Mouse (Mus musculus) bone marrow, adult 2 months (tissue): ENCODE data around the gene Kalrn. TPM values are rescaled to one million over a fixed set of nuclear protein-coding genes. Genes with fewer than 3 reads are reported as not detected.
A peak's percentile ranks its signal among the peaks of the same experiment; 100 is the strongest.

Source experiments
- H3K27ac ChIP-seq: fragments of 200-500 bp; 2 replicates; pipeline ENCODE4 v1.5.1; 2012; ENCODE audit warnings: low read depth, mild to moderate bottlenecking, control low read depth, inconsistent platforms, low read length; ENCODE audit not compliant: control insufficient read depth, poor library complexity, insufficient read depth
- H3K4me1 ChIP-seq: fragments of 200-500 bp; 2 replicates; pipeline ENCODE4 v1.6.1; 2011; ENCODE audit warnings: low read length; ENCODE audit not compliant: control insufficient read depth, insufficient read depth
- H3K4me3 ChIP-seq: fragments of 200-500 bp; replicated peaks from 2 replicates; pipeline ENCODE3; 2011; ENCODE audit warnings: mild to moderate bottlenecking, low read depth, low read length, control low read depth; ENCODE audit not compliant: control insufficient read depth
- CTCF ChIP-seq: fragments of 200-500 bp; IDR thresholded peaks from 2 replicates; pipeline ENCODE4 v1.5.1; 2011; ENCODE audit warnings: low read length, control low read depth; ENCODE audit not compliant: control insufficient read depth, insufficient read depth
- POLR2A ChIP-seq: fragments of 200-500 bp; IDR thresholded peaks from 2 replicates; pipeline ENCODE4 v1.6.1; 2011; ENCODE audit warnings: low read depth, mild to moderate bottlenecking, control low read depth, low read length, borderline replicate concordance; ENCODE audit not compliant: control insufficient read depth
- WGBS: fragments of 180-500 bp; shearing (Covaris S2); methylation state at CpG from one replicate; pipeline ENCODE4 v1.1.7; 2018; 5-methylcytosine and 5-hydroxymethylcytosine counted together
- polyA plus RNA-seq: library from polyadenylated mRNA; stranded (reverse); fragments of >200 nt; gene quantifications from 2 replicates; pipeline ENCODE4 v1.2.4, GENCODE M21; 2011; ENCODE audit warnings: low replicate concordance; ENCODE audit not compliant: missing spikeins, insufficient read depth, insufficient read length

The Kalrn gene
- polyA plus RNA-seq, 1 experiment = 72.1 TPM

- WGBS = 76% methylated on average over 6 of the region's 6 CpGs
- Histone ChIP-seq H3K27ac (no peak overlapping the region), H3K4me3 (no peak overlapping the region), H3K4me1 (no peaks in the 10 kb centered on the region)
- TF ChIP-seq CTCF (peak; percentile 36; the same call in 1 of the 2 replicates), POLR2A (no peak)
Measured at GRCm38 (mm10) chr16:34294568-34294967, 278.8 kb downstream of the Kalrn start.

- Histone ChIP-seq H3K4me3 (no peak overlapping the region), H3K4me1 (no peaks in the 10 kb centered on the region), H3K27ac (no peak overlapping the region)
- 86% methylated on average over 2 of the region's 2 CpGs for WGBS
- no peak for TF ChIP-seq CTCF
- TF ChIP-seq POLR2A = no peak
Measured at GRCm38 (mm10) chr16:34293675-34294074, 279.7 kb downstream of the Kalrn start.

GRCm38 (mm10) chr16:34289583-34289982 lies 283.7 kb downstream of the Kalrn start:
- Histone ChIP-seq H3K27ac (no peak overlapping the region), H3K4me1 (no peaks in the 10 kb centered on the region), H3K4me3 (no peak overlapping the region)
- 35% methylated on average over 7 of the region's 7 CpGs for WGBS
- TF ChIP-seq CTCF = 0 out of 2 replicates have a peak, but pooled peaks have one; percentile 17
- no peak for TF ChIP-seq POLR2A

GRCm38 (mm10) chr16:34282026-34282425 lies 291.3 kb downstream of the Kalrn start:
- Histone ChIP-seq H3K27ac (no peak overlapping the region), H3K4me1 (no peaks in the 10 kb centered on the region), H3K4me3 (no peak overlapping the region)
- TF ChIP-seq POLR2A (no peak), CTCF (no peak)
- WGBS = 81% methylated on average over 8 of the region's 8 CpGs

GRCm38 (mm10) chr16:34279654-34280383 lies 293.5 kb downstream of the Kalrn start:
- no peaks in the 10 kb centered on the region for H3K4me1 ChIP-seq
- WGBS = 81% methylated on average over 7 of the region's 7 CpGs
- no peak overlapping the region for H3K4me3 ChIP-seq
- TF ChIP-seq CTCF = no peak
- TF ChIP-seq POLR2A = no peak
- no peak overlapping the region for H3K27ac ChIP-seq

- no peak overlapping the region for H3K27ac ChIP-seq
- TF ChIP-seq CTCF (no peak), POLR2A (no peak)
- H3K4me3 ChIP-seq = no peak overlapping the region
- WGBS = 75% methylated on average over 4 of the region's 4 CpGs
- H3K4me1 ChIP-seq = no peaks in the 10 kb centered on the region
Measured at GRCm38 (mm10) chr16:34278249-34278790, 295.0 kb downstream of the Kalrn start.

GRCm38 (mm10) chr16:34274607-34275006 lies 298.7 kb downstream of the Kalrn start:
- Histone ChIP-seq H3K4me3 (no peak overlapping the region), H3K4me1 (no peaks in the 10 kb centered on the region), H3K27ac (no peak overlapping the region)
- TF ChIP-seq POLR2A (no peak), CTCF (no peak)

GRCm38 (mm10) chr16:34271476-34271875 lies 301.9 kb downstream of the Kalrn start:
- TF ChIP-seq POLR2A (no peak), CTCF (no peak)
- WGBS = 88% methylated on average over 5 of the region's 5 CpGs
- Histone ChIP-seq H3K4me3 (no peak overlapping the region), H3K27ac (no peak overlapping the region), H3K4me1 (no peaks in the 10 kb centered on the region; the same call in 1 of the 2 replicates)

- Histone ChIP-seq H3K4me1 (no peaks in the 10 kb centered on the region; the same call in 1 of the 2 replicates), H3K4me3 (no peak overlapping the region), H3K27ac (no peak overlapping the region)
- no peak for TF ChIP-seq CTCF
- no peak for TF ChIP-seq POLR2A
- 48% methylated on average over 2 of the region's 2 CpGs for WGBS
Measured at GRCm38 (mm10) chr16:34270681-34271080, 302.7 kb downstream of the Kalrn start.
